Mouse (Mus musculus) embryonic fibroblast, embryonic 13.5 days (primary cell): Measurements from ENCODE around the gene Pigq. TPM values are rescaled to one million over a fixed set of nuclear protein-coding genes. Genes with fewer than 3 reads are reported as not detected.

Source experiments
- H3K27ac ChIP-seq: 2 replicates; pipeline ENCODE4 v1.5.1; 2012; ENCODE audit warnings: low read length, control low read depth, inconsistent platforms; ENCODE audit not compliant: insufficient read depth
- H3K4me1 ChIP-seq: 2 replicates; pipeline ENCODE4 v1.6.1; 2011; ENCODE audit warnings: low read length; ENCODE audit not compliant: control insufficient read depth, insufficient read depth
- H3K4me3 ChIP-seq: 2 replicates; pipeline ENCODE4 v1.5.1; 2011; ENCODE audit warnings: mild to moderate bottlenecking, control low read depth, low read length; ENCODE audit not compliant: insufficient read depth
- CTCF ChIP-seq: IDR thresholded peaks from 2 replicates; pipeline ENCODE4 v1.5.1; 2011; ENCODE audit warnings: mild to moderate bottlenecking, control low read depth, low read length, moderate library complexity, borderline replicate concordance; ENCODE audit not compliant: insufficient read depth
- POLR2A ChIP-seq: IDR thresholded peaks from 2 replicates; pipeline ENCODE4 v1.6.1; 2011; ENCODE audit warnings: low read depth, mild to moderate bottlenecking, control low read depth, low read length, moderate library complexity
- polyA plus RNA-seq: library from polyadenylated mRNA; stranded (reverse); fragments of >200 nt; gene quantifications from 2 replicates; pipeline ENCODE4 v1.2.4, GENCODE M21; 2011; ENCODE audit warnings: low read depth; ENCODE audit not compliant: missing spikeins, insufficient read length

Gene Pigq
- polyA plus RNA-seq, 1 experiment = 47.8 TPM

DNA sequence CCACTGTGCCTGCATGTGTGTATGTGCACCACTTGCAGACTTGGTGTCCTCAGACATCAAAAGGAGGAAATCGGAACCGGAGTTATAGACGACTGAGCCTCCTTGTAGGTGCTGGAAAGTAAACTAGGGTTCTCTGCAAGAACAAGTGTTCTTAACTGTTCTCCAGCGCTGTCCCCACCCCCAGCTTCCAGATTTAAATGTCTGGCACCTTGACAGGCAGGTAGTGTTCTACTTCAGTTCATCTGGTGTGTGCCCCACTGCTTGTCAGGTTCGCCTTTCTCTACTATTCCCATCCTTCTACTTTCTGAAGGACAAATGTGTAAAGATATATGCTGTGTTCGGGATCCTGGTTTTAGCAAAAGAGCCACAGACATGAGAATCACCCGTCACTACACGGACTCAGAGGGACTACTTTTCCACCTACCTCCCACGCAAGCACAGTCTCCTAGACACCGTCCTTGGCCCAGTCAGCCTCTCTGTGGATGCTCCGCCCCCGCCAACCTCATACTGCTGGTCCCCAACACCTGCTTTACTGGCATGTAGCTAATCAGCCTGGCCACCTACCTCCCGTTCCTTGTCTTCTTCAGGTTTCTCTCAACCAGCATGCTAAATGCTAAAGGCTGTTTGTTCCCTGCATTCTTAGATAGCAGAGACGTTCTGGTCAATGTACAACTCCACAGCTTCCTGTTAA lies 31.4 kb downstream of the Pigq start:
- TF ChIP-seq POLR2A = no peak
- no peak for TF ChIP-seq CTCF
- peaks cover 10% of the 10 kb centered on the region for H3K4me1 ChIP-seq
- no peak overlapping the region for H3K4me3 ChIP-seq
- no peak overlapping the region for H3K27ac ChIP-seq

DNA sequence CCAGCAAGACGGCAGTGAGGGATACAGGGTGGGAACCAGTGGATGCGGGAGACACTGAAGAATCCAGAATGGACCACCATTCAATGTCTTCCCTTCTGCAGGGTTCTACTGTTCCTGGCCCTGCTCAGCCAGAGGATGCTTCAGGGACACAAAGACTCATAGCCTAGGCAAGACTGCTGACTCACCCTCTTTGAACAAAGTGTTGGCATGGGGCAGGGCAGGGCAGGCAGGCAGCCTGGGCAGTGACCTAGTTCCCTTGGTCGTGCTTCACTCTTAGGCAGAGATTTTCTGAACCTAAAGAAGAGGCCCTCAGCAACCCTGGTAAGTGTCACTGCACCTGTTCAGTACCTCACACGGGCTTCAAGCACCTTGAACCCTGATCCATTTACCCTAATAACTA lies 32.9 kb downstream of the Pigq start:
- no peak overlapping the region for H3K27ac ChIP-seq
- H3K4me3 ChIP-seq = no peak overlapping the region
- H3K4me1 ChIP-seq = 0 out of 2 replicates have a peak, but pooled peaks cover 4% of the 10 kb centered on the region
- TF ChIP-seq POLR2A = no peak
- TF ChIP-seq CTCF = no peak

DNA sequence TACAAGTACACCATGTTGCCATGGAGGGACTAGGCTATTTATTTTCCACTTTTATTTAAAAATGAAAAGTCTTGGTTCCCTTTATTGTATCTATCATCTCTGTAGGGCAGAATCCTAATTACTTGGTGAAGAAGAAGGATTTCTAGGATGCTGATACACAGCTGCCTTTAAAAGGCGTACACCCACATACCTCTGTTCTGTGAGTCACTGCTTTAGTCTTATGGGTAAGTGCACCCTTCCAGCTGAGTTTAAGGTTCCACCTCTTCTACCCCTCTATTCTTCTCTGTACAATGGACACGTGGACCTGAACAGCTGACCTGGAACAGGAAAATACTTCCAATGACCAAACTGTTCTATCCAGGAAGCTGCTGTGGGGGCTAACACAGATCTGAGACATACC lies 37.1 kb downstream of the Pigq start:
- Histone ChIP-seq H3K4me1 (0 out of 2 replicates have a peak, but pooled peaks cover 4% of the 10 kb centered on the region), H3K27ac (no peak overlapping the region), H3K4me3 (no peak overlapping the region)
- TF ChIP-seq CTCF (no peak), POLR2A (no peak)

DNA sequence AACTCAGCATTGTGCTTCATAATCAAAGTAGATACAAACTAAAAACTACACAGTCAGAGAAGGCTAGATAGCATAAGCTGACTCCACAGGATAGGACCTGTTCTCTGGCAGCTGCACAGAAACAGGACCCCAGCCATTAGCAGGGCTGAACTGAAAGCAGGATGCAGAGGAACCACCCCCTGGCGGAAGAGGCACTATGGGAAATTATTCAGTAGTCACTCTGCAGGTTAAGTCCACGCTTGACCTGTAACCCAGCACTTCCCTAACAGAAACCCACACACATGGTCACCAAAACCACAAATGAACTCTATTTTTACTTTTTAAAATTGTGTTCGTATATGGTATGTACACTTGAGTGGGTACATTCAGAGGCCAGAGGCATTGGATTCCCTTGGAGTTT lies 41.7 kb downstream of the Pigq start:
- H3K4me3 ChIP-seq = no peak overlapping the region
- no peak for TF ChIP-seq CTCF
- no peak for TF ChIP-seq POLR2A
- H3K4me1 ChIP-seq = 0 out of 2 replicates have a peak, but pooled peaks cover 3% of the 10 kb centered on the region
- no peak overlapping the region for H3K27ac ChIP-seq

DNA sequence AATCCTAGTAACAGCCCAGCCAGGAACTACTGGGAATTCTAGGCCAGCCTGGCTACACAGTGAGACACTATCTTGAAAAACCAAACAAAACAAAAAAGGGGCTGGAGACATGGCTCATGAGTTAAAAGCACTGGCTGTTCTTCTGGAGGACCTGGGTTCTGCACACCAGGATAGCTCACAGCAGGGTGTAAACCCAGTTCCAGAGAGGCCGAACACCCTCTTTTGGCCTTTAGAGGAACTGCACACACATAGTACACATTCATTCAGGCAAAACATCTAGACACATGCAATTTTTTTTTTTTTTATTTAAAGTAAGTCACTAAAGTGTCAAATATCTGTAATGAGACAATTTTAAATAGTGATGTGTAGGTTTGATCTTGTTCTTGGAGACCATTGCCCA lies 44.5 kb downstream of the Pigq start:
- no peak for TF ChIP-seq POLR2A
- TF ChIP-seq CTCF = no peak
- no peaks in the 10 kb centered on the region for H3K4me1 ChIP-seq
- H3K27ac ChIP-seq = no peak overlapping the region
- no peak overlapping the region for H3K4me3 ChIP-seq

DNA sequence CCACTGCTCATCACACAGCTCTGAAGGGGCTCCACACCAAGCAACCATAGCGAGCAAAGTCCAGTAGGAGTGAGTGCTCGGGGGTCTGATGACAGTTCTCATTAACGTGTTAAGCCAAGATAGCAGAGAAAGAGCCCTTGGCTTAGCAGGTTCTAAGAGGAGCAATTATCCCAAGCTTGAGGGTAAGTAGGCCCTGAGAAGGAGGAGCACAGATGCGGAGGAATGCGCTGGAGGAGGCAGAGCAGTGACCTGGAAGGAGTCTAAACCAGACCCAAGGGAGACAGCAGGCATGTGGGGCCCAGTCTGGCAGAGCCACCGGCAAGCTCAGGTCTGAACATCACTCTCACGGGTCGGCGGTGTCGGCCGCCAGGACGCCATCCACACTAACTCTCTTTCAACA lies 48.8 kb downstream of the Pigq start:
- no peak for TF ChIP-seq CTCF
- TF ChIP-seq POLR2A = no peak
- Histone ChIP-seq H3K4me3 (no peak overlapping the region), H3K27ac (no peak overlapping the region), H3K4me1 (no peaks in the 10 kb centered on the region)

DNA sequence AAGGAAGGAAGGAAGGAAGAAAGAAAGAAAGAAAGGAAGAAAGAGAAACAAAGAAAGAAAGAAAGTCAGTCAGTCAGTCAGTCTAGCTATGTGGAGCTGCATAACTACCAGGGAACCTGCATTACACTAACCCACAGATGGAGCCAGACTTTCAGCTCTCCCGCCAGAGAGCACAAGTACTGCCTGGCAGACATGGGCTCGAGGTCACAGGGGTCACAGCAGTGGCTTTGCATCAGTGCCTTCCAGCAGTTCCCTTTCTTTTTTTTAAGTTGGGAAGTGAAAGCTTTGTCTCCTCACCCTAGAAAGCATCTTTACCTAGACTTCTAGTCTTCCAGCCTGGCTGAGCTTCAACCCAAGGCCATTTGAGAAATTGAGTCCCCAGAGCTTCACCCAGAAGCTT lies 49.3 kb downstream of the Pigq start:
- no peak for TF ChIP-seq POLR2A
- TF ChIP-seq CTCF = no peak
- Histone ChIP-seq H3K27ac (no peak overlapping the region), H3K4me3 (no peak overlapping the region), H3K4me1 (no peaks in the 10 kb centered on the region)

DNA sequence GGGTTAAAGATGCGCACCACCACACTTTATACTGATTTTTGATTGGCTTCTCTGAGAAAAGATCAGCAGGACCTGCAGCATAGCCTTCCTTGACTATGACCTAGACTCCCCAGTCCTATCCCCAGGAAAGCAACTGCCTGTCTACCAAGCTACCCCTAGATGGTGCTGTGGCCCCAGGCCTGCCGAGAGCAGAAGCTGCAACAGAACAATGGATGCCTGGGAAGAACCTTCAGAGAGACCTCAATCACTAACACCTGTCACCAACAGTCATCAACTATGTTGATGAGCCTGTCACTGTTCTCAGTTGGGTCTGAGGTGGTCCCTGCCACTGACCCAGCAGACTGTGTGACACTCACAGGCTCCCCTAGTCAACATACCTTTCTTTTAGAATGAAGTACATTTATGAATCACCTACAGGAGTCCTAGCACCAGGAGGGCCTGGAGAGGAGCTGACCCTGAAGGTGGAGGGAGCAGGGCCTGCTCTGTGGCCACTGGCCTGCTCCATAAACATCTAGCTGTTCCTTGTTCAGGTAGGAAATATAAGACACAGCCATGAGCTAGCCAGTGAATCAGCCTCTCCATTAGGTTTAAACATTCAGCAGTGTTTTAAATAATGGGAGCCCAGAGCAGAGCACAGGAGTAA lies 50.6 kb downstream of the Pigq start:
- Histone ChIP-seq H3K4me3 (no peak overlapping the region), H3K4me1 (no peaks in the 10 kb centered on the region), H3K27ac (no peak overlapping the region)
- TF ChIP-seq POLR2A = no peak
- peak; percentile 86 for TF ChIP-seq CTCF

DNA sequence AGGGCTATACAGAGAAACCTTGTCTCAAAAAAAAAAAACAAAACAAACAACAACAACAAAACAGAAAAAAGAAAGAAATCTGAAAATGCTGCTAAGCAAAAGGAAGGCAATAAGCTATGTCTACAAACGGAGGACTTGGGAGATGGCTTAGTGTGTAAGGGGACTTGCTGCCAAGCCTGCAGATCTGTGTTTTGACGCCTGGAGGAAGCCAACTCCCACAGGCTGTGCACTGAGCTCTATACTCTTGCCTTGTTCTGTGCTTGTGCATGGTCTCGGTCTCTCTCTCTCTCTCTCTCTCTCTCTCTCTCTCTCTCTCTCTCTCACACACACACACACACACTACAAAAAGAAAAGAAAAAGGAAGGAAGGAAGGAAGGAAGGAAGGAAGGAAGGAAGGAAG lies 55.9 kb downstream of the Pigq start:
- TF ChIP-seq CTCF (no peak), POLR2A (no peak)
- no peak overlapping the region for H3K27ac ChIP-seq
- H3K4me3 ChIP-seq = no peak overlapping the region
- no peaks in the 10 kb centered on the region for H3K4me1 ChIP-seq

DNA sequence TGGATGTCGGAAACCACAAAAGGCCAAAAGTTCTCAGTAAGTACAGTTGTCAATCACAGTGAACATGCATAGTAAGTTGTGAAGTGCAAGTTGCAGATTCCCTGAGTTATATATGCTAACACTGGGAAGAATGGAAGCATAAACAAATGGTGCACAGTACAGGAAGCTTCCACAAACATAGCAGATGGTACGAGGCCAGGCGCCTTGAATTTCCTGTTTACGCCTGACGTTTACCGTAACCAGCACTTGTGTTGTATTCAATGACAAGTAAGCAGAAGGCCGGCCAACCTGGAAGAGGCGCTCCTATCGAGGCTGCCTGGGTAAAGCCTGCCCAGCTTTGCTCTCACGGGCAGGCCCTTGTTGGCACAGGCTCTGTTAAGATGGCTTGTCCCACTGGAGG lies 57.3 kb downstream of the Pigq start:
- TF ChIP-seq POLR2A (no peak), CTCF (no peak)
- H3K27ac ChIP-seq = no peak overlapping the region

DNA sequence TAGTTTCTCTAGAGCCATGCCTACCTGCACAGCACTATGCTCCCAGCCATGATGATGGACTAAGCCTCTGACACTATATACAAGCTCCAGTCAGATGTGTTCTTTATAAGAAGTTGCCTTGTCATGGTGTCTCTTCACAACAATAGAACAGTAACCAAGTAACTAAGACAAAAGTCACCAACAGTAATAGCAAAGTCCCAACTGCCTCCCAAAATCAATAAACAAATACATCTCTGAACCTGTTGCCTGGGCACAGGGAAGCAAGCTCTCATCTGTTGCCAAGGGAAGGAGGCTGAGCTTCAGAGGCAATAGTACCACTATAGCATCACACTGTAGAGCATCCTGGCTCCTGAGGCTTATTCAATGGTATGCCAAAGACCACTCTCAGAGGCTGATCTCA lies 57.9 kb downstream of the Pigq start:
- H3K27ac ChIP-seq = no peak overlapping the region
- no peak for TF ChIP-seq CTCF
- TF ChIP-seq POLR2A = no peak
- H3K4me1 ChIP-seq = no peaks in the 10 kb centered on the region
- H3K4me3 ChIP-seq = no peak overlapping the region

More for the DNA sequence above, 57.3 kb downstream of the Pigq start:
- no peak overlapping the region for H3K4me3 ChIP-seq
- H3K4me1 ChIP-seq = no peaks in the 10 kb centered on the region
